Comparison of ENCODE assay signal across 8 mouse cellular contexts in the genomic region with DNA sequence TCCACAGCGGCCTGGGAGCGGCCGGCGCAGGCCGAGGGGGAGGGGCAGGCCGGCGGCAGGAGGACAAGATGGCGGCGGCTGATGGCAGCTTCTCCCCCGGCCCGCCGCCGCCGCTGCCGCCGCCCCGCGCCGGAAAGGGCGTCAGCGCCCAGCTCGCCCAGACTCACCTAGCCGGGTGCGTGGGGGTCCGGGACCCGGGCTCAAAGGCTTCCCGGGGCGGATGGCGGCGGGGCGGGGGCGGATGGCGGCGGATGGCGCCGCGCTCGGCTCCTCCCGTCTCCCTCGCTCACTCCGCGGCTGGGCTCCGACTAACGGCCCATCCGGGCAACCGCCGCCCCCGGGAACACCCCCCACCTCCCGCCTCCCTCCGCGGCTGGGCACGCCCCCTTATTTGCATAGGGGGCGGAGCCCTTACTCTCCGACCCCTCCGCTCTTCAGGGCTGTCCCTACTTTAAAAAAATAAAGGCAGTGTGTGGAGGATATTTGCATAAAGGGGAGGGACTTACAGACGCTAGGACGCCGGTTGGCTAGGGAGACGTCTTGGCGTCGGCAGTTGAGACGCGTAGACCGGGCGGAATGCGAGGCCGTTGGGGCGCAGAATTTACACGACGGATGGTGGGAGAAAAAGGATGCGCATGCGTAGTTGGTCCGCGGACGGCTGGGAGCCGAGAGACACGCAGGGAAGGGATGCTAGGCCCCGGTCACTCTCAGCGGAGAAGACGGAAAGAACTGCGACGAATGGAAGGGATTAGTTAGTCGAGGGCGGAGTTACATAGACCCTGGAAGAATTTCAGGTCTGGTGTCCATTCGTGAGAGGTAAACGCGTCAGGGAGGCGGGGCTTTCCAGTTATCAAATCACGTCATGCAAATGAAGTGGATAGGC. TPM values are rescaled to one million over a fixed set of nuclear protein-coding genes. Genes with fewer than 3 reads are reported as not detected.
A peak's percentile ranks its signal among the peaks of the same experiment; 100 is the strongest.
DNase-seq lines count a peak whose midpoint lies in the region; ATAC-seq lines count a peak whose summit lies in the region.

TSS of gene Prrc2a (minus strand) at position 330 of the 883 bp plus-strand sequence.

- under 1% methylated on average over 44 of the region's 89 CpGs for WGBS in heart, embryonic 13.5 days
- whole genome bisulfite sequencing in liver, embryonic 12.5 days (ENCODE audit: insufficient replicate concordance) = under 1% methylated on average over 89 of the region's 89 CpGs
- WGBS in stomach, embryonic 15.5 days = under 1% methylated on average over 73 of the region's 89 CpGs

- H3K27me3 ChIP-seq in heart, embryonic 13.5 days (replicated peaks) = no peaks in the 10 kb centered on the region
- H3K27me3 ChIP-seq in liver, embryonic 12.5 days (replicated peaks) = no peaks in the 10 kb centered on the region
- H3K27me3 ChIP-seq in stomach, embryonic 15.5 days (replicated peaks) = no peaks in the 10 kb centered on the region

- peaks cover 13% of the 10 kb centered on the region for H3K4me1 ChIP-seq in brown adipose tissue, adult 24 weeks (ENCODE audit: control insufficient read depth, insufficient read depth, insufficient read length, low read length)
- peaks cover 39% of the 10 kb centered on the region for H3K4me1 ChIP-seq in heart, embryonic 13.5 days
- peaks cover 39% of the 10 kb centered on the region for H3K4me1 ChIP-seq in liver, embryonic 12.5 days
- H3K4me1 ChIP-seq in stomach, embryonic 15.5 days = peaks cover 16% of the 10 kb centered on the region

- peak within 1 kb of the TSS; percentile 99 for H3K27ac ChIP-seq in brown adipose tissue, adult 24 weeks (replicated peaks; ENCODE audit: low read depth, low read length)
- H3K27ac ChIP-seq in heart, embryonic 13.5 days (replicated peaks) = peak within 1 kb of the TSS; percentile 99
- H3K27ac ChIP-seq in liver, embryonic 12.5 days = peak within 1 kb of the TSS; percentile 95
- peak within 1 kb of the TSS; percentile 100 for H3K27ac ChIP-seq in stomach, embryonic 15.5 days

- H3K9me3 ChIP-seq in heart, embryonic 13.5 days = no peaks in the 10 kb centered on the region
- no peaks in the 10 kb centered on the region for H3K9me3 ChIP-seq in liver, embryonic 12.5 days (replicated peaks)
- H3K9me3 ChIP-seq in stomach, embryonic 15.5 days = no peaks in the 10 kb centered on the region

- H3K36me3 ChIP-seq in heart, embryonic 13.5 days = peaks cover 29% of the 10 kb centered on the region
- peaks cover 31% of the 10 kb centered on the region for H3K36me3 ChIP-seq in liver, embryonic 12.5 days
- H3K36me3 ChIP-seq in stomach, embryonic 15.5 days = peaks cover 23% of the 10 kb centered on the region

- H3K9ac ChIP-seq in heart, embryonic 13.5 days = peak within 1 kb of the TSS; percentile 100
- H3K9ac ChIP-seq in liver, embryonic 12.5 days = peak within 1 kb of the TSS; percentile 99
- H3K9ac ChIP-seq in stomach, embryonic 15.5 days = peak within 1 kb of the TSS; percentile 100

- peak; percentile 96 for ATAC-seq in heart, embryonic 13.5 days (ENCODE audit: extremely low read depth, insufficient number of reproducible peaks, low FRiP score, low TSS enrichment)
- ATAC-seq in liver, embryonic 12.5 days = peak; percentile 96
- ATAC-seq in stomach, embryonic 15.5 days (ENCODE audit: insufficient read depth, low FRiP score, low read depth) = peak; percentile 97

- DNase-seq in CD4-positive, CD25-positive, alpha-beta regulatory T cell, adult 2 months (ENCODE audit: low read depth, low spot score) = peak; percentile 99
- peak; percentile 96 for DNase-seq in fat pad, adult 2 months (ENCODE audit: extremely low read depth, low read depth, low spot score)
- peak; percentile 99 for DNase-seq in kidney, postnatal 10 days
- peak; percentile 97 for DNase-seq in natural killer cell, adult 2 months (ENCODE audit: low spot score in 2 of 2)

- H3K4me3 ChIP-seq in brown adipose tissue, adult 24 weeks (ENCODE audit: insufficient read depth, low read depth, low read length) = peak within 1 kb of the TSS; percentile 95
- H3K4me3 ChIP-seq in heart, embryonic 13.5 days = peak within 1 kb of the TSS; percentile 100
- H3K4me3 ChIP-seq in liver, embryonic 12.5 days = peak within 1 kb of the TSS; percentile 96
- peak within 1 kb of the TSS; percentile 100 for H3K4me3 ChIP-seq in stomach, embryonic 15.5 days (replicated peaks)

- peak within 1 kb of the TSS; percentile 99 for H3K4me2 ChIP-seq in heart, embryonic 13.5 days
- H3K4me2 ChIP-seq in liver, embryonic 12.5 days = peak within 1 kb of the TSS; percentile 78
- peak within 1 kb of the TSS; percentile 76 for H3K4me2 ChIP-seq in stomach, embryonic 15.5 days

RNA-seq across cellular contexts. Expression of gene Prrc2a, which starts in this region (rescaled TPM):
- polyA plus RNA-seq in brown adipose tissue, adult 24 weeks (2012; ENCODE audit: insufficient read depth, insufficient read length, missing spikeins) = 42.9 and 81.7 TPM in 2 replicates
- 124 and 130 TPM in 2 replicates for polyA plus RNA-seq in heart, embryonic 13.5 days (2015; fragmentation: Nextera tagmentation; extraction: Ambion mirVana)
- polyA plus RNA-seq in liver, embryonic 12.5 days (2016; fragmentation: Nextera tagmentation; extraction: Ambion mirVana) = 83.0 and 86.8 TPM in 2 replicates
- 148 and 172 TPM in 2 replicates for polyA plus RNA-seq in stomach, embryonic 15.5 days (2015; fragmentation: Nextera tagmentation; extraction: Ambion mirVana)

Comparison
In these comparisons a context has a peak if more than half of its experiments do, and no peak if none do; other contexts are left out.
1. Peak in every context shown above with its lines: DNase-seq, ATAC-seq, H3K4me3 ChIP-seq and H3K27ac ChIP-seq.